Mouse (Mus musculus): ENCODE results near the gene Mmp9.

DNA sequence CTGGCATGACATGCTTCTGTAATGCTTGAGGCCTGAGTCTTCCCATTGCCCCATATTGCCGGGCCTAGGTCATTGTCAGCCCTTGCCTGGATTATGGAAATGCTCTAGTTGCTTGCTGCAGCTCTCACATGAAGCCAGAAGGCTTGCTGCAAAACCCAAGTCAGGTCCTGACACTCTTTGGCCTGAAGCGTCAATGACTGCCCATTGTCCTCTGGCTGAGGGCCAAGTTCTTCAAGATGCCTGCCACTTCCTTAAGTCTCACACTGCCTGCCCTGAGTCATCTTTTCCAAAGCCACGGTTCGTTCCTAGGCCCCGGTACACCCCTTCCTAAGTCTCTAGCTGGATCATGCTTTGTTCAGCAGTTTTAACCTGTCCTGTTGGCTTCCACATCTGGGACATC lies 32.1 kb downstream of the Mmp9 start:
- no peak for TF ChIP-seq CTCF (IDR thresholded peaks at IDR 0.05; ENCODE audit: low read depth)
- TF ChIP-seq EP300 (IDR thresholded peaks at IDR 0.05; ENCODE audit: low read depth), result no peak
